Mouse (Mus musculus) C2C12 (cell line): ENCODE data around the gene Hist1h2ai. TPM values are rescaled to one million over a fixed set of nuclear protein-coding genes. Genes with fewer than 3 reads are reported as not detected.
"Not testable (repeated sequence)": the region's sequence is repeated elsewhere in the genome, so short reads cannot be mapped to it uniquely, and the experiment has no call there.

Source experiments
- H3K27me3 ChIP-seq: one replicate; pipeline ENCODE4 v1.6.1; 2011; ENCODE audit not compliant: control insufficient read depth, insufficient read depth, insufficient read length
- H3K36me3 ChIP-seq: one replicate; pipeline ENCODE4 v1.6.1; 2011; ENCODE audit not compliant: control insufficient read depth, insufficient read depth
- H3K4me3 ChIP-seq: one replicate; pipeline ENCODE4 v1.5.1; 2011; ENCODE audit warnings: mild to moderate bottlenecking, control low read depth; ENCODE audit not compliant: poor library complexity, insufficient read depth, severe bottlenecking
- H3K79me2 ChIP-seq: one replicate; pipeline ENCODE4 v1.6.1; 2011; ENCODE audit not compliant: control insufficient read depth, insufficient read depth
- H3K79me3 ChIP-seq: one replicate; pipeline ENCODE4 v1.6.1; 2011; ENCODE audit warnings: low read depth, control low read depth
- H3ac ChIP-seq: one replicate; pipeline ENCODE3; 2011; ENCODE audit warnings: low read depth; ENCODE audit not compliant: control insufficient read depth, insufficient read length
- CEBPB ChIP-seq: IDR thresholded peaks from one replicate; pipeline ENCODE4 v1.6.1; 2011; ENCODE audit warnings: low read depth, mild to moderate bottlenecking, control low read depth, moderate library complexity
- CTCF ChIP-seq: IDR thresholded peaks from one replicate; pipeline ENCODE4 v1.5.1; 2011; ENCODE audit not compliant: control insufficient read depth, insufficient read depth, insufficient read length
- FOSL1 ChIP-seq: IDR thresholded peaks from one replicate; pipeline ENCODE4 v1.8.0; 2011; ENCODE audit warnings: mild to moderate bottlenecking, low read length; ENCODE audit not compliant: poor library complexity, insufficient read depth, severe bottlenecking
- MAX ChIP-seq: IDR thresholded peaks from one replicate; pipeline ENCODE4 v1.6.1; 2011; ENCODE audit warnings: mild to moderate bottlenecking, control low read depth
- MYOD1 ChIP-seq: IDR thresholded peaks from one replicate; pipeline ENCODE4 v1.6.1; 2011; ENCODE audit warnings: low read depth; ENCODE audit not compliant: control insufficient read depth, insufficient read length
- MYOG ChIP-seq: IDR thresholded peaks from one replicate; pipeline ENCODE4 v1.6.1; 2011; ENCODE audit not compliant: control insufficient read depth, insufficient read length; ENCODE audit errors: extremely low read depth
- USF1 ChIP-seq: IDR thresholded peaks from one replicate; pipeline ENCODE4 v1.6.1; 2011; ENCODE audit warnings: low read depth, mild to moderate bottlenecking, control low read depth, moderate library complexity
- polyA plus RNA-seq: library from polyadenylated mRNA; unstranded; fragments of >200 nt; fragmentation: generic; extraction: Trizol; gene quantifications from one replicate; pipeline ENCODE4 v1.2.1, GENCODE M21; 2012; ENCODE audit warnings: missing spikeins

Gene Hist1h2ai
- polyA plus RNA-seq, 1 experiment: 15.6 TPM

DNA sequence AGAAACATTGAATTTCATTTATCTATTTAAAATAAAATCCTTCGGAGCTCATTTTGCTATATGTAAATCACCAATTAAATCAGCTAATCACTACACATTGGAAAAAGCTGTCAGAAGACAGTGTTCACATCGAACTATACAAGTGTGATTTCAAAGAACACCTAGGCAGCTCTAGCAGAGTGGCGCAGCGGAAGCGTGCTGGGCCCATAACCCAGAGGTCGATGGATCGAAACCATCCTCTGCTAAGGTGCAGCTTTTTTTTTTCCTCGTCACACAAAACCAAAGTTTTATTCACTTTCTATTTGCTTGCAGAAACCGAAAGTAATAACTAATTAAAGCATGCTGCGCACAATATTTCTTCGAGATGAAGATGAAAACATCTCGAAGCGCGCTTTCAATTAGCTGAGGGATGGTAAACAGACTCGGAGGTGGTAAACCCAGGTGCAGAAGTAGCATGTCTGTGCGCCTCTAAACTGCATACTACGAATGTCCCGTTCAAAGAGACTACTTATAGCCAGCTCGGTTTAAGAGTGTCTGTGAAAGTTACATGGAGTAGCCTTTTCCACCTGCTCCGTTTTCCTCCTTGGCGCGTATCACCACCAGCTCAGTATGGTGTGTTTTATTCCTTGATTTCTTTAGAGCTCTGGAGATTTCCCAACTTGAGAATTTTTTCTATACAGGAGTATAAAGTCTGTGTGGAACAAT, 5.2 kb upstream of the Hist1h2ai start:
- H3K4me3 ChIP-seq: peak overlapping the region; percentile 26
- no peaks in the 10 kb centered on the region for H3K36me3 ChIP-seq
- no peaks in the 10 kb centered on the region for H3K79me2 ChIP-seq
- peak overlapping the region; percentile 20 for H3ac ChIP-seq
- H3K27me3 ChIP-seq: no peaks in the 10 kb centered on the region
- TF ChIP-seq MYOD1 (no peak), MAX (no peak), FOSL1 (no peak), CTCF (no peak), MYOG (no peak), USF1 (no peak), CEBPB (no peak)
- no peaks in the 10 kb centered on the region for H3K79me3 ChIP-seq

DNA sequence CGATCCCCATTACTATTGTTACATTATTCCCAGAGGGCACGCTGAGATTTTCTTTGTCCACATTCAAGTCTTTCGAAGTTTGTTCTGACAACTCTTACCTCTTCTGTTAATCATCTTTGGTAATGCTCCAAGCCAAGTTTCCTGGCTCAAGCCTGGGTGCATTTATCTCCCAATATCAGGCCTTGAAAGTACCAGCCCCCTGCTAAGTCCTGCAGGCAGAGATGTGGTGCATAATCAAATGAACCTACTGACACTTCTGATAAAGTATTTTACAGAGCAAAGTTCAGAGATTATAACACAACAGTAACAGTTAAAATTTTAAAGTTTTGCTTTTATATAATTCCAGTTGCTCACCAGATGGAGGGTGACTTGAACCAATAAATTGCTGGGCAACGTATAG, 4.5 kb upstream of the Hist1h2ai start:
- Histone ChIP-seq H3K36me3 (no peaks in the 10 kb centered on the region), H3K4me3 (no peak overlapping the region), H3K79me2 (no peaks in the 10 kb centered on the region), H3K79me3 (no peaks in the 10 kb centered on the region), H3ac (no peak overlapping the region), H3K27me3 (no peaks in the 10 kb centered on the region)
- TF ChIP-seq MYOG: no peak
- TF ChIP-seq CTCF: no peak
- no peak for TF ChIP-seq USF1
- TF ChIP-seq MAX: no peak
- no peak for TF ChIP-seq CEBPB
- no peak for TF ChIP-seq FOSL1
- TF ChIP-seq MYOD1: no peak

- no peaks in the 10 kb centered on the region for H3K79me2 ChIP-seq
- TF ChIP-seq CTCF: peak; percentile 53
- peak; percentile 91 for TF ChIP-seq CEBPB
- no peak for TF ChIP-seq FOSL1
- peak; percentile 15 for TF ChIP-seq MYOD1
- TF ChIP-seq MYOG: no peak
- H3K36me3 ChIP-seq: no peaks in the 10 kb centered on the region
Observed at GRCm38 (mm10) chr13:21714725-21715124, 1.5 kb upstream of the Hist1h2ai start.

DNA sequence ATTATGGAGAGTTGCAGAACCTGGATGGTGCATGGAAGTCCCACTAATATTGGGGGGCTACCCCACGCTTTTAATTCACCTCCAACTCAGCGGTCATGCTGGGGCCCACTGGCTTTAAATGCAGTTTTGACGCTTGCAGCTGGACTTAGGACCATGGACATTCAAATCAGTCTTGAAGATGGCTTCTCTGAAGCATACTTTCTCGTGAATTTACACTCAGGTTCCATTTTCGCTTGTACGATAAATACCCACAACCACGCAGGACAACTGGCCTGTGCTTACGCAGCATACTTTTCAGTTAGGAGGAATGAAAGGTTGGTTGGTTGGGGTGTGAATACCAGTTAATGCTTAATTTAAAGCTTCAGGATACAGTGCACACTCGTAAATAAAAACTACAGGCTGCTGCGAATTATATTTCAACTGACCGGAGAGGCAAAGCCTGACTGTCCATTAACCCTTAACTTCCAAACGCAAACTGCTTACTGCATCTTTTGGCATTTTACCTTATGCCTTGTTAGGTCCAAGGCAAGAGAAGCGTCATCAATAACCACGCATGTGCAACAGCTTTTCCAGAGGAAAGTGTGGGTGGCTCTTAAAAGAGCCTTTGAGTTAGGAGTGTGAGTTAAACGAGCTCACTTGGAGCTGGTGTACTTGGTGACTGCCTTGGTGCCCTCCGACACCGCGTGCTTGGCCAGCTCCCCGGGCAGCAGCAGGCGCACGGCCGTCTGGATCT, 925 bp upstream of the Hist1h2ai start:
- Histone ChIP-seq H3K79me2 (no peaks in the 10 kb centered on the region), H3K79me3 (no peaks in the 10 kb centered on the region), H3ac (peak overlapping the region; percentile 49), H3K27me3 (no peaks in the 10 kb centered on the region), H3K4me3 (no peak overlapping the region), H3K36me3 (no peaks in the 10 kb centered on the region)
- TF ChIP-seq USF1 (no peak), CEBPB (no peak), FOSL1 (no peak), MYOD1 (no peak), CTCF (no peak), MYOG (no peak), MAX (no peak)

More at GRCm38 (mm10) chr13:21714725-21715124, 1.5 kb upstream of the Hist1h2ai start:
- Histone ChIP-seq H3K4me3 (no peak overlapping the region), H3K79me3 (no peaks in the 10 kb centered on the region), H3K27me3 (no peaks in the 10 kb centered on the region), H3ac (no peak overlapping the region)

DNA sequence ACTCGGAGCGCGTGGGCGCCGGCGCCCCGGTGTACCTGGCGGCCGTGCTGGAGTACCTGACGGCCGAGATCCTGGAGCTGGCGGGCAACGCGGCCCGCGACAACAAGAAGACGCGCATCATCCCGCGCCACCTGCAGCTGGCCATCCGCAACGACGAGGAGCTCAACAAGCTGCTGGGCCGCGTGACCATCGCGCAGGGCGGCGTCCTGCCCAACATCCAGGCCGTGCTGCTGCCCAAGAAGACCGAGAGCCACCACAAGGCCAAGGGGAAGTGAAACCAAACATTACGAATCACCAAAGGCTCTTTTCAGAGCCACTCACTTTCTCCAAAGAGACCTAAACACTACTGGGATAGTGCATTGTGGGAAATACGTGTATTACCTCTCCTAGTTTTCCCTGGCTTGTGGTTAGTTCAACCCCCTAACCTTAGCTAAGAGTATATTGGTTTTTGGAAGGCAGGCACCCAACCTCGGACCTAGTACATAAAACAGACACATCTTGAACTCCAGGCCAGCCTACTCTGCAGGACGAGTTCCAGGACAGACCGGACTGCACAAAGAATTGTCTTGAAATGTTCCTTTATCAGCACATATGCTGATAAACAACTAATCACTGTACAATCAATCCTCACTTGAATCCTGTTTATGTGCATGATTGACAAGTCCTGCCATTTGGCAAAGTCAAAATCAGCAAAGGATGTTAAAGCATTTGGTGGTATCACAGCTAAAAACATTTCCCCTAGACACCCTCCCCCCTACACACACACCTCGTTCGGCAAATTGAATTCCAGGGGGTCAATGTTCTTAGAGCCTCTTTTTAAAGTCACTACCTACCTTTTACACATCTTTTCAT, 544 bp downstream of the Hist1h2ai start:
- H3ac ChIP-seq: peak overlapping the region; percentile 53
- H3K79me2 ChIP-seq, H3K79me3 ChIP-seq, H3K36me3 ChIP-seq, H3K27me3 ChIP-seq: not testable (repeated sequence)
- peak overlapping the region; percentile 32 for H3K4me3 ChIP-seq

DNA sequence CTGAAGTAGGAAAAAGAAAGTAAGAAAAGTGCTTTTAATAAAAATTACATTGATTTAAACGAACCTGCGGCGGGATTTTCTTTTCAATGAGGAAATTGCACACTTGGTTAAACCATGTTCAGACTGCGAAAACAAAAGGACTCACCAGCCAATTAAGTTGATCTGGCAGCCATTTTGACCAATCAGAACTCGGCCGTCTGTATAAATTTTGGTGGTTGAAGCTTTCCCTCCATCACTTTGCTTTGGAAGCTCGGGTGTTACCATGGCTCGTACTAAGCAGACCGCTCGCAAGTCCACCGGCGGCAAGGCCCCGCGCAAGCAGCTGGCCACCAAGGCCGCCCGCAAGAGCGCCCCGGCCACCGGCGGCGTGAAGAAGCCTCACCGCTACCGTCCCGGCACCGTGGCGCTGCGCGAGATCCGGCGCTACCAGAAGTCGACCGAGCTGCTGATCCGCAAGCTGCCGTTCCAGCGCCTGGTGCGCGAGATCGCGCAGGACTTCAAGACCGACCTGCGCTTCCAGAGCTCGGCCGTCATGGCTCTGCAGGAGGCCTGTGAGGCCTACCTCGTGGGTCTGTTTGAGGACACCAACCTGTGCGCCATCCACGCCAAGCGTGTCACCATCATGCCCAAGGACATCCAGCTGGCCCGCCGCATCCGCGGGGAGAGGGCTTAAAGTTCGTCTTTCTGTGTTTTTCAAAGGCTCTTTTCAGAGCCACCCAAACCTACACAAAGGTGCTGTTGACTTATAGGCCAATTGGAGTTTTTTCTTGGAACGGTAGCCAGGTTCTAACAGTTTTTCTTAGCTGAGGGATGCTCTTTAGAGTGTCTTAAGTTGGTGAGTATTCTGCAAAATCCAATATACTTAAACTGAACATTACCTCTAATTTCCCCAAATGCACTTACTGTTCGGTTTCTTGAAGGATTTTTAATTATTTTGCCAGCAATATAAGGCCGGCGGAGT, 1.5 kb downstream of the Hist1h2ai start, which contains the start of gene Hist1h3h:
Gene Hist1h3h (plus strand): TSS at position 263 of the 961 bp plus-strand sequence.
- H3K27me3 ChIP-seq, H3K79me2 ChIP-seq, H3K36me3 ChIP-seq, H3K79me3 ChIP-seq: not testable (repeated sequence)
- Histone ChIP-seq H3ac (peak within 1 kb of the TSS; percentile 57), H3K4me3 (peak within 1 kb of the TSS; percentile 32)
